Mouse (Mus musculus) spleen, postnatal 14 days (tissue): ENCODE results near the gene Tcp10c.
"Not testable (repeated sequence)": the region's sequence is repeated elsewhere in the genome, so short reads cannot be mapped to it uniquely, and the experiment has no call there.

Experiments used
- DNase-seq, 2 experiments: peaks; one replicate each; pipeline ENCODE4 v3.0.0; 2021 to 2022; ENCODE audit warnings: low spot score in 2 of 2

Gene Tcp10c

GRCm38 (mm10) chr17:13354521-13354920 is at the start of gene Tcp10c:
Tcp10c (plus strand) TSS chr17:13354572.
- DNase-seq, result not testable (repeated sequence)

DNA sequence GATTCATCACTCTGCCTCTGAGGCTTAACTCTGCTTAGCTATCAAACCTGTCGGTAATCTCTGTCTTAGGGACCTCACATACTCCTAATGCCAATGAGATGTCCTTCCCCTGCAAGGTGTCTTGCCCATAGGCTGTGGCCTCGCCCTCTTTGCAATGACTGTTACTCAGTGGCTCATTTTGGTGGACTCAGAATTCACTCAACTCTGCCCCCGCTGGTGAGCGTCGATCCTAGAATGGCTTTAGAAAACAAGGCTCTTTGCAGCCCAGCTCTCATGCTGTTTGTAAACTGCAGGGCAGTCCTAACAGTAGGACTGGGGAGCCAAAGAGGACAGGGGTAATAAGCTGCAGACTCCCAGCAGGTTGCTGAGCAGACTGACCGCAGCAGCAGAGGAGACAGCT is 46.5 kb upstream of the Tcp10c start:
- DNase-seq, result not testable (repeated sequence)

DNA sequence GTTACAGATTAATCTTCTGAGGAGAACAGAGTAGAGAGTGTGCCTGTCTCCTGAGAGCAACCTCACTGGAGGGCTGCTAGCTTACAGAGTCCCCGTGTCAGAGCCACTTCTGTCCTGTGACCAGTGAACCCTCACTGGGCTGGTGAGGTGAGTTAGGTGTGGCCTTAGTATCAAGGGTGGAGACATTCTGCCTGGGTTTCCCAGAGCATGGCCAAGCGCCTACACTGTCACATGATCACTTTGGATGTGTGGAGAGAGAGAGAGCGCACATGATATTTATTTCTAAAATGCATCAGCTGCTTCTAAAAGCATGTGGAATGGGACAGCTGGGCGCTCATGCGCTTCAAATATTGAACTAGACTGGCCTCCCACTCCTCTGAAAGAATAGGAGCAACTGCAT is 46.0 kb upstream of the Tcp10c start:
- DNase-seq, result not testable (repeated sequence)

DNA sequence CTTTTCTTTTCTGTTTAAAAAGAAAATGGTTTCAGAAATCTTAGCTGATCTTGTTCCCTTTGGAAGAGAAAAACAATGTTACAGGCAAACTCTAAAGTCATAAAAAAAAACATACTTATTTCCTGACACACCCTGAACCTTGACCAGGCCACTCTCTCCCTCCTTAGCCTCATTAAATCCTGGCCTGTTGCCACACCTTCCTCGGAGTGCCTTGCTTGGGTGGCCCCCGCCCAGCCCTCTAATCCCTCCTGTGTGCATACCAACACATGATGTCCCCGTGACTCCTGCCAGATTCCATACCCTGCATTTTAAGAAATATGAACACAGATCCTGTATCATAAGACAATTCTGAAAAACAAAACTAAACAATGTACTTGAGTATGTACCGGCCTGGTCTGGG is 45.6 kb upstream of the Tcp10c start:
- not testable (repeated sequence) for DNase-seq

- DNase-seq, result not testable (repeated sequence)
Observed at GRCm38 (mm10) chr17:13309182-13309631, 45.2 kb upstream of the Tcp10c start.

GRCm38 (mm10) chr17:13329967-13330366 is 24.4 kb upstream of the Tcp10c start:
- not testable (repeated sequence) for DNase-seq

DNA sequence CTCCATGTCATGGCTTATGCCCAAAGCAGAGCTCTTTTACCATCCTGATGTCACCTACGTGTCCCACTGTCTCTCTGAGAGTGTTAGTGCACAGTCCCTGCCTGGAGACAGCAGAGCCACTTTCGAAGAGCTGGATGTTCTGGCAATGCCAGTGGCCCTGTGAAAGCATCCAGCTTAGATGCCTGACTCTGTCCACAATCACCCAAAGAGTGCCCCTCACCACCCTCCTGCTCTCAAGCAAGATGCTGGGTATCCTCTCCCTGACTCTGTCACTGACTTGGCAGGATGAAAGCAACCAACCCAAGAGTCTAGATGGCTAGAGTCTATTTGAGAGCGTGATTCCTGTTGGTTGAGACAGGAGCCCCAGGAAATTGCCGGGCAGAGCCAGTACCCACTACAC is 23.2 kb upstream of the Tcp10c start:
- DNase-seq, result not testable (repeated sequence)

DNA sequence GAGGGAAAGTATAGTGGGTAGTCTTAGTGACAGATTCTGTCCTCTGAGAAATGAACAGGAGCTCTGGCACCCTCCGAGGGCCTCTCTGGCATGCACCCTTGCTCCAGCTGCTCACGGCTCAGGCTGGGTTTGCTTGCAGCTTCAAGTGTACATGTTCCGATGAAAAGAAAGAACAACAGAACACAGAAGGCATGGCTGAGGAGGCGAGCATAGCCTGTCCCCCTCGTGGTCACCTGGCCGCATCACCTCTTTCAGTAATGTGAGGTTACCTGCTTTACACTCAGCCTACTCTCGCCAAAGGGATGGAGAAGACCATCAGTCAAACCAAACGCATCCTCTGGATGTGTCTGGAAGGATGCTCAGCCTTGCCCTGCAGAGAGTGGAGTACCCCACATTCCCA is 21.9 kb upstream of the Tcp10c start:
- not testable (repeated sequence) for DNase-seq

GRCm38 (mm10) chr17:13336979-13337749 is 17.2 kb upstream of the Tcp10c start:
- not testable (repeated sequence) for DNase-seq

DNA sequence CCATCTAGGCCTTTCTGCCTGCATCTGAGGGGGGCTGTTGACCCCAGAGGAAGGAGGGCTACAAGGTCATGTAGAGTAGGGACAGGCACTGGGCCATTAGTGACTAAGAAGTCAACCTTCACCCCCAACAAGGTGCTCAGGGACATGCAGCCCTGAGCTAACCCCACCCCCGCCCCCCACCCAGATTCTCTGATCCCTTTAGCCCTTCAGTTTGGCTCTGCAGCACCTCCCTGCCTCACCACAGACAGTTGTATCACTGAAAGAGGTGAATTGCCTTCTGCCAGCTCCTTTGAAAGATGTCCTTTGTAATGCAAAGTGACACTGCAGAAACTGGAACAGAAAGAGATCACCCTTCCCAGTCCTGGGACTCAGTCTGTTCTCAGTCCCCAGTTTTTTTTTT is 16.4 kb upstream of the Tcp10c start:
- DNase-seq, result not testable (repeated sequence)

- not testable (repeated sequence) for DNase-seq
Observed at GRCm38 (mm10) chr17:13340071-13340470, 14.3 kb upstream of the Tcp10c start.

DNA sequence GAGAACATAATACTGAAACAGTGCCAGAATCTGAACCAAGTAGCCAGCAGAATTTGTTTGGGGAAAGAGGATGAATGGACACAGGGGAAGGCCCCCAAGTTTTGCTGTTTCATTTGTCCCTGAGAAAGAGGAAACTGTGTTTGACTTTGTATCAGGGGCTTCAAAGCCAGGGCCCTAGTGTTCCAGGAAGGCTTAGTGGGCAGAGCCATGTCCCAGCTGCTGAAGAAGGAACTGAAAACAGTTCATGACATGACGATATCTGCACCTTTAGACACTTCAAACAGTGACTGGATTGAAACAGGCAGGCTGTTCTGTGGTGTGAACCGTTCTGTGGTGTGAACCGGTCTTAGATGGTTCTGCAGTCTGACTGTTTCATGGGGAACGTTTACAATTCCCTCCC is 8.4 kb upstream of the Tcp10c start:
- not testable (repeated sequence) for DNase-seq

GRCm38 (mm10) chr17:13349563-13349962 is 4.8 kb upstream of the Tcp10c start:
- not testable (repeated sequence) for DNase-seq

GRCm38 (mm10) chr17:13353249-13353648 is 1.1 kb upstream of the Tcp10c start:
- not testable (repeated sequence) for DNase-seq

- not testable (repeated sequence) for DNase-seq
Observed at GRCm38 (mm10) chr17:13362489-13362888, 8.1 kb downstream of the Tcp10c start.

- DNase-seq, result not testable (repeated sequence)
Observed at GRCm38 (mm10) chr17:13363773-13364172, 9.4 kb downstream of the Tcp10c start.

DNA sequence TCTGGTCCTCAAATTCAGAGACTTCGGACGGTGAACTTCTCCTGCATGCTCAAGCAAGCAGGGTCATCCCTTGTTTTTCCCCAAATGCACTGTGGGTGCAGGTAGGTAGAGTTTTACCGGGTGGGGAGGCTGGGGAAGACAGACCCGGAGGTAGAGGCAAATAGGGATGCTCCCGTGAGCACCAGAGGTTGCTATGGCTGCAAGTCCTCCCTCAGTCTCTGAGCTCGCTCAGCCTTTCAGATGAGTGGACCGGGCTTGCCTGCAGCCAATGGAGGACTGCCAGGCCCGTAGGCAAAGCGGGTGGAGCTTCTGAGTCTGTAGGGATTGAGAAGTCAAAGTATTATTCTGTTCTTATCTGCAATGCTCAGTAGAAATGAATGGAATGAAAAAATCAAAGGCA is 9.8 kb downstream of the Tcp10c start:
- DNase-seq, result not testable (repeated sequence)

DNA sequence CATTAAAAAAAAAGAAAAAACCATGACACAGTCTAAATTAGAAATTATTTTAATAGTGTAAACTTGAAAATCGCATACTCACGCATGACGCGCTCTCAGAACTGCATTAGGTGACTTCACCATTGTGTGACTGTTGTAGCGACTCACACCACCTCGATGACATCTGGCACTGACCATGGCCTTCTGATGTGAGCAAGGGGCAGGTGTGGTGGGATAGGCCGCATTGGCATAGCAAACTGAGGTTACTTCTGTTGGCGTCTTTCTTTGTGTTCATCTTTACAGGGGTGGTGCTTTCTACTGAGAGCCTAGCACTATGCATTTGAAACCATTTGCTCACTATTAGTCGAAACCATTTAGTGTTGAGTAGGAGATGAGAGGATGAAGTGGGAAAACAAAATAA is 12.8 kb downstream of the Tcp10c start:
- DNase-seq, result not testable (repeated sequence)

DNA sequence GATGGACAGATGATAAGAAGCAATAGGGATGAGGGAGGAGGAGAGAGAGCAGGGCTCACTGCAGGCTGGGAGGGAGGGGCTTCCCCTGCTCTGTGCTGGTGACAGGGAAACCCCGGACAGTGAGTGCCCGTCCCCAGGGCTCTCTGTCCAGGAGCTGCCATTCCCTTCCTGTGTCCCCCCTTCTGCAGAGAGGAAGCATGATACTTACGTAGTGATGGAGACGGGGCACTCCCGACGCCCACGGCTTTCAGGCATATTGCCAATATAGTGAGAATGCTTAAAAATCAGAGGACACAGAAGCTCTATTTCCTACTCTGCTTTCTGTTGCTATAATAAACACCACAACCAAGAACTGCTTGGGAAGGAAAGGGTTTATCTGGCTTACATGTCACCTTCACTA is 14.3 kb downstream of the Tcp10c start:
- DNase-seq, result not testable (repeated sequence)

GRCm38 (mm10) chr17:13370746-13371145 is 16.4 kb downstream of the Tcp10c start:
- DNase-seq, result not testable (repeated sequence)

GRCm38 (mm10) chr17:13378341-13378740 is 24.0 kb downstream of the Tcp10c start:
- DNase-seq, result not testable (repeated sequence)

DNA sequence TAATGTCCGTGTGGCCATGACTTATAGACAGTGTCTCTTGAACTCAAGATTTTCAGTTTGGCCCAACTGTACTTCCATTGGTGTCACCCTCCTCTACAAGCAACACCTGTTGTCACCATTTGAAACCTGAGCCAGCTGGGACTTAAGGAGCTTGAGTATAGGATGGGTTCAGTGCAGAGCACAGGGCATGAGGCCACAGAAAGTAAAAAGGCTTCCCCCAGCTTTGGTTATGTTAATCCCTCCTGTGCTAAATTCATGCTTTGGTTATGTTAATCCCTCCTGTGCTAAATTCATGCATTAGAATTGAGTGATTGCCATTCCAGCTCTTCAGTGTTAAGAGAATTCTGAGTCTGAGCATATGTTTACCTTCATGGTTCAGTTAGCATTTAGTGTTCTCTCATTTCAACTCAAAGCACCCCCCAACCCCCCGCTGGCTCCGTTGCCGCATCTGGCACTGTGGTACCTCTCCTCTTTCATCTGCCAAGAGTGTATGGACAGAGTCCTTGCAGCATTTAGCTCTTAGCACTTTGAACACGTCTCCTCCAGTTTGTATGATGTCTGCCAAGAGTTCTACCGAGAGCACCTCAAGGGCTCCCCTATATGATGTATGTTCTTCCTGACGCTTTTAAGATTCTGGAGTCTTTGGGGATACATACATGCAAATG is 25.7 kb downstream of the Tcp10c start:
- DNase-seq, result not testable (repeated sequence)

DNA sequence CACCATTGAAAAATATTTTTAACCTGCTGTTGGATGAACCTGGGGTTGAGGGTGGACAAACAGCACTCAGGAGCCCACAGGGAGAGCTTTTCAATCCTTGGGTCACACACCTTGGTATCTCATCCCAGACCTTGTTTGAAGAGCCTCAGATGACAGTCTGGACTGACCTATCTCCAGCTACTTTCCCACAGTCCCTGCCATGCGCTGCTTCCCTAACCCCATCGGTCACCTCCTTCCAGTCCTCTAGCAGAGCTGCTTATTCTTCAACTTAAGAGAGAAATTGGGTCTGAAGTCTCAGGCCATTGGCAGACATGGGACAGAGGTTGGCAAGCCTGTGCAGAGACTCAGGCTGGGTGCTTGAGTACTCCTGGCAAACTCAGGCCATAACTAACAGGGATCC is 26.9 kb downstream of the Tcp10c start:
- DNase-seq, result not testable (repeated sequence)
